Mouse (Mus musculus): ENCODE measurements around the gene 5031439G07Rik. TPM values are rescaled to one million over a fixed set of nuclear protein-coding genes. Genes with fewer than 3 reads are reported as not detected.
"Not testable (repeated sequence)": the region's sequence is repeated elsewhere in the genome, so short reads cannot be mapped to it uniquely, and the experiment has no call there.

The 5031439G07Rik gene
- total RNA-seq (2021) = 10 to 100 TPM; 38.6 to 47.8 TPM
- long read RNA-seq, experiment 1, full-length matches to known transcripts = 29 of 47 reads
- long read RNA-seq, experiment 1, partial matches to known transcripts = 15 of 47 reads
- long read RNA-seq, experiment 1, other reads (novel, unspliced or antisense) = 3 of 47 reads
- long read RNA-seq, experiment 2, full-length matches to known transcripts = 33 of 45 reads
- long read RNA-seq, experiment 2, partial matches to known transcripts = 1 of 45 reads
- long read RNA-seq, experiment 2, other reads (novel, unspliced or antisense) = 11 of 45 reads

GRCm38 (mm10) chr15:84987874-84988825 lies at the start of gene 5031439G07Rik:
5031439G07Rik (minus strand) TSS chr15:84988551.
- peak; percentile 92 for DNase-seq

- DNase-seq = no peak
Observed at GRCm38 (mm10) chr15:85037343-85037690, 49.0 kb upstream of the 5031439G07Rik start.

GRCm38 (mm10) chr15:85036566-85037342 lies 48.4 kb upstream of the 5031439G07Rik start:
- DNase-seq = peak; percentile 99

- DNase-seq = not testable (repeated sequence)
Observed at GRCm38 (mm10) chr15:85033916-85034315, 45.6 kb upstream of the 5031439G07Rik start.

- DNase-seq = peak; percentile 56
Observed at GRCm38 (mm10) chr15:85031866-85032265, 43.5 kb upstream of the 5031439G07Rik start.

GRCm38 (mm10) chr15:85030643-85031042 lies 42.3 kb upstream of the 5031439G07Rik start:
- not testable (repeated sequence) for DNase-seq

- not testable (repeated sequence) for DNase-seq
Observed at GRCm38 (mm10) chr15:85028648-85029047, 40.3 kb upstream of the 5031439G07Rik start, which contains the start of gene Fam118a. Fam118a (plus strand) TSS chr15:85028948.

GRCm38 (mm10) chr15:85027740-85028139 lies 39.4 kb upstream of the 5031439G07Rik start:
- DNase-seq = no peak

GRCm38 (mm10) chr15:85026197-85026596 lies 37.8 kb upstream of the 5031439G07Rik start:
- no peak for DNase-seq

- no peak for DNase-seq
Observed at GRCm38 (mm10) chr15:85022211-85022610, 33.9 kb upstream of the 5031439G07Rik start.

- DNase-seq = no peak
Observed at GRCm38 (mm10) chr15:85016951-85017664, 28.8 kb upstream of the 5031439G07Rik start, which contains the start of gene Upk3a. Upk3a (plus strand) TSS chr15:85017141.

- no peak for DNase-seq
Observed at GRCm38 (mm10) chr15:85015771-85016170, 27.4 kb upstream of the 5031439G07Rik start.

- DNase-seq = peak; percentile 35
Observed at GRCm38 (mm10) chr15:85012662-85013054, 24.3 kb upstream of the 5031439G07Rik start.

GRCm38 (mm10) chr15:85011895-85012661 lies 23.7 kb upstream of the 5031439G07Rik start:
- DNase-seq = no peak

- DNase-seq = no peak
Observed at GRCm38 (mm10) chr15:85009666-85010065, 21.3 kb upstream of the 5031439G07Rik start.

GRCm38 (mm10) chr15:85000984-85001982 lies 12.9 kb upstream of the 5031439G07Rik start:
- DNase-seq = peak; percentile 89

GRCm38 (mm10) chr15:84999911-85000310 lies 11.6 kb upstream of the 5031439G07Rik start:
- DNase-seq = no peak

GRCm38 (mm10) chr15:84997768-84998454 lies 9.6 kb upstream of the 5031439G07Rik start:
- DNase-seq = no peak

GRCm38 (mm10) chr15:84995967-84996366 lies 7.6 kb upstream of the 5031439G07Rik start:
- peak; percentile 85 for DNase-seq
